Mouse (Mus musculus) liver, embryonic 15.5 days (tissue): ENCODE data around the gene Mgrn1. TPM values are rescaled to one million over a fixed set of nuclear protein-coding genes. Genes with fewer than 3 reads are reported as not detected.

Source experiments
- ATAC-seq: fragments of 200-750 bp; cut with Nextera tagmentation; 2 replicates; pipeline ENCODE4 v1.8.0; 2017; ENCODE audit warnings: moderate number of reproducible peaks, mild to moderate bottlenecking, moderate library complexity; ENCODE audit not compliant: insufficient read depth
- H3K27ac ChIP-seq: fragments of 300-500 bp; sonication (generic); replicated peaks from 2 replicates; pipeline ENCODE4 v1.5.1; 2015; ENCODE audit warnings: mild to moderate bottlenecking, inconsistent platforms
- H3K27me3 ChIP-seq: fragments of 300-500 bp; sonication (generic); 2 replicates; pipeline ENCODE4 v1.6.1; 2015; ENCODE audit warnings: mild to moderate bottlenecking, inconsistent platforms
- H3K36me3 ChIP-seq: fragments of 300-500 bp; sonication (generic); replicated peaks from 2 replicates; pipeline ENCODE4 v1.6.1; 2015; ENCODE audit warnings: moderate library complexity, mild to moderate bottlenecking, inconsistent platforms
- H3K4me1 ChIP-seq: fragments of 300-500 bp; sonication (generic); replicated peaks from 2 replicates; pipeline ENCODE4 v1.6.1; 2015; ENCODE audit warnings: inconsistent platforms
- H3K4me2 ChIP-seq: fragments of 300-500 bp; sonication (generic); 2 replicates; pipeline ENCODE4 v1.6.1; 2015; ENCODE audit warnings: moderate library complexity, mild to moderate bottlenecking, inconsistent platforms
- H3K4me3 ChIP-seq: fragments of 300-500 bp; sonication (generic); replicated peaks from 2 replicates; pipeline ENCODE4 v1.5.1; 2015; ENCODE audit warnings: mild to moderate bottlenecking, inconsistent platforms
- H3K9ac ChIP-seq: fragments of 300-500 bp; sonication (generic); 2 replicates; pipeline ENCODE4 v1.6.1; 2015; ENCODE audit warnings: moderate library complexity, mild to moderate bottlenecking, inconsistent platforms
- H3K9me3 ChIP-seq: fragments of 300-500 bp; sonication (generic); replicated peaks from 2 replicates; pipeline ENCODE4 v1.6.1; 2016; ENCODE audit warnings: inconsistent platforms
- WGBS: fragments of 180-500 bp; shearing (Covaris S2); methylation state at CpG from one replicate; pipeline ENCODE4 v1.1.7; 2015; ENCODE audit warnings: mixed read lengths; ENCODE audit not compliant: insufficient replicate concordance; 5-methylcytosine and 5-hydroxymethylcytosine counted together
- polyA plus RNA-seq: library from polyadenylated mRNA; unstranded; fragments of >200 nt; fragmentation: Nextera tagmentation; extraction: Ambion mirVana; gene quantifications from 2 replicates; pipeline ENCODE4 v1.2.1, GENCODE M21; 2015

Mgrn1 gene
- polyA plus RNA-seq, 1 experiment from 2014 or later: 25.4 TPM

DNA sequence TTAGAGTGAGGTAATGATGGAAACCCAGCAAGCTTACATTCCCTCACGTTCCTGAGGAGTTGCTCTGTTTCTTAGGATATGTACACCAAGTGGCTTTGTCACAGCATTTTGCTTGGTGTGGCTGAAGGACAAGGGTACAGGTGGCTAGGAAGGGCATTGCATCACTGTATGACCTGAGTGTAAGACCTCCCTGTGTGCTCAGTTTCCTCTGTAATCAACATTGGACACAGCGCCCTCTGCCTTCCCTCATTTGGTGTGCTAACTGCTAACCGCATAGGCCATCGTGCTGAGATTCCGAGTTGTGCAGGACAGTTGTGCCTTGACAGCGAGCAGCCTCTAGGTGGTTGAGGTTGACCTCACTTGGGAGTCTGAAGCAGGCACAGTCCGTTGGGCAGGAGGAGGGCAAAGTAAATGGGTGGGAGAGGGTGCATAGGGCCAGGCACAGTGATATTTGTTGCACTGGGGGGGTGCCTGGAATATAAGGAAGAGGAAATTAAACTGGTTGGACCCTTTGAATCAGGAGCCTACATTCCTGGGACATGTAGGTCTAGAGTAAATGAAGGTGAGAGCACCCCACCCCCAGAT lies 11.2 kb downstream of the Mgrn1 start:
- peaks cover 58% of the 10 kb centered on the region for H3K4me1 ChIP-seq
- H3K27ac ChIP-seq: peak overlapping the region; percentile 76
- H3K4me3 ChIP-seq: no peak overlapping the region
- peak; percentile 39; the same call in 1 of the 2 replicates for ATAC-seq
- H3K9me3 ChIP-seq: no peaks in the 10 kb centered on the region
- 50% methylated on average over 7 of the region's 7 CpGs for WGBS
- no peaks in the 10 kb centered on the region for H3K36me3 ChIP-seq
- H3K27me3 ChIP-seq: no peaks in the 10 kb centered on the region
- no peak overlapping the region for H3K9ac ChIP-seq
- peak overlapping the region; percentile 52; the same call in 1 of the 2 replicates for H3K4me2 ChIP-seq

DNA sequence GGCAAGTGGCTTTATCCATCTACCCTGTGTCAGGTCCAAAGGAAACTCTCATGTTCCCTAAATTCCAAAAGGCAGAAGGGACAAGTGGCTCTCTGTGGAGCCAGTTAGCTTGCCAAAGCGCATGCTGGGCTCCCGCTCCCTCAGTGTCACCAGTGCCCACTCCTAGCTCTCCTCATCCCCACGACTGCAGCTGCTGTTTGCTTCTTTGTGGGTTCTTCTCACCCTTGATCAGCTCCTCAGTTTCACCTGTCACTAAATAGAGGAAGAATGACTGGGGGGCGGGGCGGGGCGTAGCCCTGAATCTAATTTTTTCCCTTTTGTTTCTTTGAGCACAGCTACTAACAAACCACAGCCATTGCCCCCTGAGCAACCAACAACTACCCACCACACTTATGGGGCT lies 12.8 kb downstream of the Mgrn1 start:
- 66% methylated on average over 6 of the region's 6 CpGs for WGBS
- H3K27ac ChIP-seq: no peak overlapping the region
- no peaks in the 10 kb centered on the region for H3K36me3 ChIP-seq
- no peaks in the 10 kb centered on the region for H3K27me3 ChIP-seq
- no peak for ATAC-seq
- no peak overlapping the region for H3K4me3 ChIP-seq
- H3K9me3 ChIP-seq: no peaks in the 10 kb centered on the region
- H3K9ac ChIP-seq: no peak overlapping the region
- no peak overlapping the region for H3K4me2 ChIP-seq
- H3K4me1 ChIP-seq: peaks cover 61% of the 10 kb centered on the region

DNA sequence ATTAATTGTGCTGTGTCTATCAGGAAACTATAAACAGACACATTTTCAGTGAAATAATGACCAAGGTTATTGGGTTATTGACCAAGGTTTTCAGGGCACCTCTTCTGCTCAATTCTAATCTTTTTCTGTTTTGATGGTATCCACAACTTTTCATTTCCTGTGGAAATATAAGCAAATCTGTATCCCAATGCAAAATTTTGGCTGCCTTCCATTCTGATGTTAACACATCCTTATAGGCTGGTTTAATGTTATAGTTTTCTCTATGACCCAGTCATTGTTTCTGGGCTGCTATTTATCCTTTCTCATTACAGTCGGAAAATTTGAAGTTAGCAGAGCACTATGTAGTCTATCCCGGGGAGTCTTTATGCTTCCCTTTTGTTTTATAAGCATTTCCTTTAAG lies 13.7 kb downstream of the Mgrn1 start:
- WGBS: 57% methylated on average over 2 of the region's 2 CpGs
- Histone ChIP-seq H3K4me2 (no peak overlapping the region), H3K36me3 (no peaks in the 10 kb centered on the region), H3K27ac (no peak overlapping the region), H3K4me3 (no peak overlapping the region), H3K9ac (no peak overlapping the region), H3K4me1 (peaks cover 58% of the 10 kb centered on the region), H3K9me3 (no peaks in the 10 kb centered on the region), H3K27me3 (no peaks in the 10 kb centered on the region)
- no peak for ATAC-seq

DNA sequence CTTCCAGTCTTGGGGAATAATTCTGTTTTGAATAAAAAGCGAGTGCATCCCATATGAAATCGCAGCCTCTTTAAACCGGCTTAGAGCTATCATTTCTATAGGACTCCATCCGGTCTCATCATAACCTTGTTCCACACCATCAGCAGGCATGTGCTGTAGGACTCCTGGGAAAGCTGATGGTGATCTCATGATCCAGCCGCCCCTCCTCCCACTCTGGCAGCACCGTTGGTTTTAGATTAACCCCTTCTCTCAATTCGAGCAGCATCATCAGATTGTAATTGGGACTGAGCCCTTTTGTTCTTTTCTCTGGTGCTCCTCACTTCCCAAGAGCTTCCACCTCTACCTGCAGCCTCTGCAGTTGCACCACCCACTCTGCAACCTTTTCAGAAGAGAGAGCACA lies 15.1 kb downstream of the Mgrn1 start:
- no peak overlapping the region for H3K4me3 ChIP-seq
- peaks cover 55% of the 10 kb centered on the region for H3K4me1 ChIP-seq
- H3K36me3 ChIP-seq: no peaks in the 10 kb centered on the region
- H3K27me3 ChIP-seq: no peaks in the 10 kb centered on the region
- no peak overlapping the region for H3K4me2 ChIP-seq
- ATAC-seq: no peak
- no peaks in the 10 kb centered on the region for H3K9me3 ChIP-seq
- 64% methylated on average over 7 of the region's 7 CpGs for WGBS
- no peak overlapping the region for H3K9ac ChIP-seq
- H3K27ac ChIP-seq: no peak overlapping the region

DNA sequence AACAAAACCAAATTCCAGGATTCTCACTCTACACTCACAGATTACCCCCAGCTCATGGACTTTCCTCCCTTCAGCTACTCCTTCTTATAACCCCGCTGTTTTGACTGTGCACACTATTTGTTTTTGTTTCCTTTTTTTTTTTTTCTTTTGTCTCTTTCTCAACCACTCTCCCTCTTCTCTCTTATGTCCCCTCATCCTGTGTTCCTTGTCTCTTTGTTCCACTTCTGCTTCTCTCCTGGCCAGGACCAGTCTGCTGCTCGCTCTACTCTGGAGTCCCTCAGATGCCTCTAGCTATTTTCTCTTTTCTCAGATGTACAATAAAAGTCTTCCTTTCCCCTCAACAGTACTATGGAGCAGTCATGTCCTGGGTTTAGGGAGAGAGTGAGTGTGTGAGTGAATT lies 16.3 kb downstream of the Mgrn1 start:
- no peak for ATAC-seq
- Histone ChIP-seq H3K4me1 (peaks cover 51% of the 10 kb centered on the region), H3K4me3 (no peak overlapping the region), H3K9ac (no peak overlapping the region), H3K36me3 (no peaks in the 10 kb centered on the region), H3K4me2 (no peak overlapping the region), H3K27me3 (no peaks in the 10 kb centered on the region), H3K9me3 (no peaks in the 10 kb centered on the region), H3K27ac (no peak overlapping the region)
- WGBS: 63% methylated on average over 2 of the region's 2 CpGs

DNA sequence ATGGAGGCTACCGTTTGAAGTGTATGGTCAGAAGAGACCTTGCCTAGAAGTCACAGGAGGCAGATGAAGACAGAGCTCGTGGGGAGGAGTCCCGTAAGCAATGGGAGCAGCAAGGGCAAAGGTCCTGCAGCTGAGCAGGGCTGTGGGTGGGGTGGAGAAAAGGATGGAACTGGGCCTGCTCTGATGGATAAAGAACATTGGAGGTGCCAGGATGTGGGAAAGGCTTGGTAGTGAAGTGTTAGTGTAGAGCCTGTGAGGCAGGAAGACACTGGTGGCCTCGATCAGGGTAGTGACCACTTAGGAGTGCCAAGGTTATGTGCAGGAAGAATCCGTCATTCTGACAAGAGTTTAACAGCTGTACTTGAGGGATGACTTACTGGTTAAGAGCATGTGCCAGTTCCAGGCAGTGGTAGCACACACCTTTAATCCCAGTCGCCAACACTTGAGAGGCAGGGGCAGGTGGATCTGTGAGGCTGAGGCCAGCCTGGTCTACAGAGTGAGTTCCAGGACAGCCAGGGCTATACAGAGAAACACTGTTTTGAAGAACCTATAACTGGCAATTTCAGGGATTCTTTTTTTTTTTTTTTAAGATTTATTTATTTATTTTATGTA lies 17.5 kb downstream of the Mgrn1 start:
- 56% methylated on average over 6 of the region's 6 CpGs for WGBS

DNA sequence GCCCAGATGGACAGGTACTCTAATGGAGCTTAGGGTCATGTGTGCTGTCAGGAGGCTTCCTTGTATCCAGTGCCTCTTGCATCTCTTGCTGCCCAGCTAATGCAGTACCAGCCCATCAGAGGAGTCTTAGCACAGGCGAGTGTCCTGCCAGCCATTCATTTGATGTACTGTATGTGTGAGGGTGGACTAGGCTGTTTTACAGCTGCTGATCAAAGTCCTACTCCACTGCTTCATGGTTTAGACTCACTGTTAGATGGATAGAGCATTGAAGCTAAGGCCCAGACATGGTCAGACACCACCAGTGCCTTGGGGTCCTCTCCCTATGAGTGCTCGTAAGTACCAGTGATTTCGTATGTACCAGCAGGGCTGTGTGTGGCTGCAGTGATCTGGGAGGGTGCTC lies 18.8 kb downstream of the Mgrn1 start:
- peaks cover 10% of the 10 kb centered on the region; the same call in 1 of the 2 replicates for H3K36me3 ChIP-seq
- H3K4me1 ChIP-seq: peaks cover 54% of the 10 kb centered on the region
- no peak overlapping the region for H3K4me3 ChIP-seq
- H3K27me3 ChIP-seq: no peaks in the 10 kb centered on the region
- H3K4me2 ChIP-seq: no peak overlapping the region
- H3K27ac ChIP-seq: no peak overlapping the region
- no peaks in the 10 kb centered on the region for H3K9me3 ChIP-seq
- 76% methylated on average over 3 of the region's 3 CpGs for WGBS
- no peak overlapping the region for H3K9ac ChIP-seq
- ATAC-seq: no peak

More for the DNA sequence above, 17.5 kb downstream of the Mgrn1 start:
- no peak for ATAC-seq
- Histone ChIP-seq H3K4me3 (no peak overlapping the region), H3K36me3 (no peaks in the 10 kb centered on the region), H3K4me1 (peaks cover 54% of the 10 kb centered on the region), H3K27me3 (no peaks in the 10 kb centered on the region), H3K9ac (no peak overlapping the region), H3K27ac (no peak overlapping the region), H3K9me3 (no peaks in the 10 kb centered on the region), H3K4me2 (no peak overlapping the region)

DNA sequence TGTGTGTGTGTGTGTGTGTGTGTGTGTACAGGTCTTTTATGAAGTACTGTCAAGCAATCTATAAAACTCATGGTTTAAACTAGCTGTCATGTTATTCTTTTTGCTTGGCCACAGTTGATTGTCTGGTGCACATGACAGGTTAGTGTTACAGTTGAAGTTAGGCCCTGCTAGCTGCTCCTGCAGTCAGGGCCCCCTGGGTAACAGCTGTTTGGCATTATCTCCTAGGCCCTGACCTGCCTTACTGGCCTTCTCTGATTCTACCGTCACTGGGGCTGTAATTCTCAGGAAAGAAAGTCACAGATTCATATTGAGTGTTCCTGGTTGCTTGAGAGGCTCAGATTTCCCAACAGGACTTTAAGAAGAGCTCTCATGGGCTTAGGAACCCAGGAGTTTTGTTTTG lies 19.5 kb downstream of the Mgrn1 start:
- ATAC-seq: no peak
- Histone ChIP-seq H3K4me3 (no peak overlapping the region), H3K27me3 (no peaks in the 10 kb centered on the region), H3K27ac (no peak overlapping the region), H3K4me2 (no peak overlapping the region), H3K4me1 (peaks cover 54% of the 10 kb centered on the region), H3K9me3 (no peaks in the 10 kb centered on the region), H3K36me3 (peaks cover 17% of the 10 kb centered on the region), H3K9ac (no peak overlapping the region)
- WGBS: 16% methylated on average over 1 of the region's 1 CpGs

DNA sequence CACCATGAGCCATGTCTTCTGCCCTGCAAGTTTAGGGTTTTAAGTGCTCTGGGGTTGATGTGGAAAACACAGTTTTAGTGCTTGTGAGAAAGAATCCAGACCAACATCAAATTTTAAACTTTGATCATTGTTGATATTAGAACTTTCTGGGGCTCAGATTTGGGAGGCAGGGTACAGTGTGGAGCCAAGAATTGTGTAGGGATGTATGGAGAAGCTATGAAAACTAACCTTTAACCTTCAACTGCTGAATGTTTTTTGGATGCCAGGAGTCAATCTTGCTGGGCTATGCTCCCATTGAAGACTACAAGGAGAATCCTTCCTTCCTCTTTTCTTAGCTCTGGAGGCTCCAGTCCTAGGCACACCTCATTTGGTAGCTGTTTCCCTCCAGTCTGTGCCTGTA lies 20.5 kb downstream of the Mgrn1 start:
- H3K27me3 ChIP-seq: no peaks in the 10 kb centered on the region
- no peak overlapping the region for H3K9ac ChIP-seq
- peaks cover 54% of the 10 kb centered on the region for H3K4me1 ChIP-seq
- H3K36me3 ChIP-seq: peaks cover 27% of the 10 kb centered on the region
- no peak overlapping the region for H3K4me3 ChIP-seq
- H3K9me3 ChIP-seq: no peaks in the 10 kb centered on the region
- ATAC-seq: no peak
- H3K27ac ChIP-seq: no peak overlapping the region
- no peak overlapping the region for H3K4me2 ChIP-seq

DNA sequence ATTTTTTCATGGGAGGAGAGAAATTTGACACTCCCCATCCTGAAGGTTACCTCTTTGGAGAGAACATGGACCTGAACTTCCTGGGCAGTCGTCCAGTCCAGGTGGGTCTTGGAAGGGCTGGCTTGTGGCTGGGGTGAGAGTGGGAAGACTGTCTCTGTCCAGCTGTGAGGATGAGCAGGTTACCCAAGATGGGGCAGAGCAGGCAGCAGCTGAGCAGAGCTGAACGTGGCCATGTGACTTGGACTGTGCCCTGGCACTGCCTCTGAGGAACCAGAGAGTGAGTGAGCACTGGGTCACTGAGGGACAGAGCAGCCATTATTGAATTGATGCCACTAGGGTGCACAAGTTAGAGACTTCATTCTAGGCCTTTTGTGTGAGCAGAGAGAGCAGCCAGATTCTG lies 21.3 kb downstream of the Mgrn1 start:
- Histone ChIP-seq H3K4me2 (no peak overlapping the region), H3K4me3 (no peak overlapping the region), H3K36me3 (peaks cover 33% of the 10 kb centered on the region), H3K4me1 (peaks cover 55% of the 10 kb centered on the region), H3K27me3 (no peaks in the 10 kb centered on the region), H3K27ac (no peak overlapping the region), H3K9ac (no peak overlapping the region), H3K9me3 (no peaks in the 10 kb centered on the region)
- WGBS: 51% methylated on average over 2 of the region's 2 CpGs
- no peak for ATAC-seq

DNA sequence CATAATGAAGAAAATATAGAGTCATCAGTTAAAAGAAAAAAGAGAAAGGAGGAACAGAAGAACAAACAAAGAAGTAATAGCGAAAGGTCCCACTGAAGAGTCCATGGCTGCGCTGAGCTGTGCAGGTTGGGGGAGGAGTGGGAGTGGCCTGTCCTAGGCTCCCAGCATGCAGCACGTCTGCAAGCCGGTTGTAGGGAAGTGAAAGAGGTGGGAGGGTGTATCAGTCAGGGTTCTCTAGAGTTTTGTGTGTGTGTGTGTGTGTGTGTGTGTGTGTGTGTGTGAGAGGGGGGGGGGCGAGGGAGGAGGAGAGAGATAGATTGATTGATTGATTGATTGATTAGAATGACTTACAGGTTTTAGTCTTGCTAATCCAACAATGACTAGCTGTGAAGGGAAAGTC lies 21.9 kb downstream of the Mgrn1 start:
- H3K9me3 ChIP-seq: no peaks in the 10 kb centered on the region
- ATAC-seq: peak; percentile 63; the same call in 1 of the 2 replicates
- peaks cover 56% of the 10 kb centered on the region for H3K4me1 ChIP-seq
- H3K36me3 ChIP-seq: peaks cover 36% of the 10 kb centered on the region
- H3K27ac ChIP-seq: no peak overlapping the region
- no peak overlapping the region for H3K4me3 ChIP-seq
- no peak overlapping the region for H3K4me2 ChIP-seq
- WGBS: 29% methylated on average over 4 of the region's 5 CpGs
- H3K9ac ChIP-seq: no peak overlapping the region
- H3K27me3 ChIP-seq: no peaks in the 10 kb centered on the region

DNA sequence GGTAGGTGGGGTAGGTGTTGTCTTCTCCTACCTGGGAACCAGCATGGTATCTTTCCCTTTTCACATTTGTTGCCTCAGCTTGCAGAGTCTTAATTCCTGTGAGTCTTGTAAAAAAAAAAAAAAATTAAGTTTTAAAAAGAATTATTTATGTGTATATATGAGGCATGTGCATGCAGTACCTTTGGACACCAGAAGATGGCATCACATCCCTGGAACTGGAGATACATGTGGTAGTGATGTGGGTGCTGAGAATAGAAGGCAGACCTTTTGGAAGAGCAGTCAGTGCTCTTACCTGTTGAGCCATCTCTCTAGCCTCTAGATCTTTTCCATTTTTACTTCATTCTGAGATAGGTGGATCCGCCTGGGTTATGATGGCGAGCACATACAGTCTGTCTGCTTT lies 23.7 kb downstream of the Mgrn1 start:
- WGBS: 84% methylated on average over 2 of the region's 2 CpGs

More for the DNA sequence above, 23.7 kb downstream of the Mgrn1 start:
- no peak overlapping the region for H3K4me3 ChIP-seq
- no peak overlapping the region for H3K4me2 ChIP-seq
- no peak overlapping the region for H3K9ac ChIP-seq
- no peaks in the 10 kb centered on the region for H3K27me3 ChIP-seq
- H3K36me3 ChIP-seq: peaks cover 38% of the 10 kb centered on the region
- H3K4me1 ChIP-seq: peaks cover 56% of the 10 kb centered on the region
- ATAC-seq: no peak
- H3K27ac ChIP-seq: no peak overlapping the region
- H3K9me3 ChIP-seq: no peaks in the 10 kb centered on the region
